Mouse (Mus musculus) frontal cortex, adult 2 months (tissue): Measurements from ENCODE around the gene Cdc37l1. TPM values are rescaled to one million over a fixed set of nuclear protein-coding genes. Genes with fewer than 3 reads are reported as not detected.

Experiments
- polyA plus RNA-seq: library from polyadenylated mRNA; depleted of rRNA; stranded (reverse); fragments of >200 nt; gene quantifications from 2 replicates; pipeline ENCODE4 v1.2.3, GENCODE M21; 2012; rRNA removed

Cdc37l1 gene
- polyA plus RNA-seq, 1 experiment, result 65.0 TPM

Other genes starting within 250 kb of the Cdc37l1 start
- gene Slc1a1, start 155.3 kb upstream of the Cdc37l1 start, polyA plus RNA-seq, result 70.2 and 78.6 TPM in 2 replicates
- gene Plpp6, start 26.4 kb upstream of the Cdc37l1 start, polyA plus RNA-seq, result 25.7 and 26.6 TPM in 2 replicates
- gene 4430402I18Rik, start 22.6 kb upstream of the Cdc37l1 start, polyA plus RNA-seq, result 7.1 and 9.3 TPM in 2 replicates
- 61.8 and 66.5 TPM in 2 replicates for gene Ak3, start 57.6 kb downstream of the Cdc37l1 start, polyA plus RNA-seq
- 19.2 and 20.1 TPM in 2 replicates for gene Rcl1, start 111.0 kb downstream of the Cdc37l1 start, polyA plus RNA-seq